Mouse (Mus musculus) forebrain, postnatal 0 days (tissue): Measurements from ENCODE around the gene Cyp4f14. TPM values are rescaled to one million over a fixed set of nuclear protein-coding genes. Genes with fewer than 3 reads are reported as not detected.

ENCODE experiments used
- ATAC-seq: fragments of 200-750 bp; cut with Nextera tagmentation; 2 replicates; pipeline ENCODE4 v1.8.0; 2017; ENCODE audit warnings: mild to moderate bottlenecking, moderate library complexity
- DNase-seq: peaks from one replicate; pipeline ENCODE4 v3.0.0-alpha.2; 2015
- H3K27ac ChIP-seq: fragments of 300-500 bp; sonication (generic); 2 replicates; pipeline ENCODE4 v1.5.1; 2014; ENCODE audit warnings: low read depth, mild to moderate bottlenecking, antibody characterized with exemption, low read length, moderate library complexity, mixed read lengths
- H3K27me3 ChIP-seq: fragments of 300-500 bp; sonication (generic); 2 replicates; pipeline ENCODE4 v1.6.1; 2014; ENCODE audit warnings: mild to moderate bottlenecking, low read length, mixed read lengths; ENCODE audit not compliant: insufficient read depth
- H3K36me3 ChIP-seq: fragments of 300-500 bp; sonication (generic); 2 replicates; pipeline ENCODE4 v1.6.1; 2014; ENCODE audit warnings: mild to moderate bottlenecking, moderate library complexity; ENCODE audit not compliant: insufficient read depth
- H3K4me1 ChIP-seq: fragments of 300-500 bp; sonication (generic); 2 replicates; pipeline ENCODE4 v1.6.1; 2014; ENCODE audit warnings: antibody characterized with exemption; ENCODE audit not compliant: insufficient read depth
- H3K4me2 ChIP-seq: fragments of 300-500 bp; sonication (generic); 2 replicates; pipeline ENCODE4 v1.6.1; 2014; ENCODE audit warnings: low read depth, mild to moderate bottlenecking, moderate library complexity
- H3K4me3 ChIP-seq: fragments of 300-500 bp; sonication (generic); 2 replicates; pipeline ENCODE4 v1.5.1; 2014; ENCODE audit warnings: low read depth, low read length, mixed read lengths
- H3K9ac ChIP-seq: fragments of 300-500 bp; sonication (generic); 2 replicates; pipeline ENCODE4 v1.6.1; 2014; ENCODE audit warnings: mild to moderate bottlenecking
- H3K9me3 ChIP-seq: fragments of 300-500 bp; sonication (generic); 2 replicates; pipeline ENCODE4 v1.6.1; 2016; ENCODE audit warnings: low read length
- CTCF ChIP-seq: sonication (generic); IDR thresholded peaks from 2 replicates; pipeline ENCODE4 v1.5.1; 2016; ENCODE audit warnings: antibody characterized with exemption, control low read depth, low read depth
- WGBS: fragments of 180-500 bp; shearing (Covaris S2); extraction: QIAGEN DNeasy Blood & Tissue Kit; methylation state at CpG from one replicate; pipeline ENCODE4 v1.1.7; 2014; 5-methylcytosine and 5-hydroxymethylcytosine counted together
- polyA plus RNA-seq: library from polyadenylated mRNA; unstranded; fragments of >200 nt; fragmentation: Nextera tagmentation; extraction: Ambion mirVana; gene quantifications from 2 replicates; pipeline ENCODE4 v1.2.1, GENCODE M21; 2015
- total RNA-seq: library from RNA; depleted of rRNA; stranded (reverse); fragments of >200 nt; gene quantifications from 2 replicates; pipeline ENCODE4 v1.2.3, GENCODE M21; 2014

The Cyp4f14 gene
- total and polyA plus RNA-seq, 2 experiments from 2014 or later: 0.48 to 0.62 TPM

- H3K27me3 ChIP-seq: no peaks in the 10 kb centered on the region
- ATAC-seq (no peak), DNase-seq (no peak)
- H3K27ac ChIP-seq: no peak overlapping the region
- TF ChIP-seq CTCF: no peak
- no peak overlapping the region for H3K4me3 ChIP-seq
- H3K36me3 ChIP-seq: no peaks in the 10 kb centered on the region
- H3K4me1 ChIP-seq: no peaks in the 10 kb centered on the region
- H3K4me2 ChIP-seq: no peak overlapping the region
- peaks cover 5% of the 10 kb centered on the region; the same call in 1 of the 2 replicates for H3K9me3 ChIP-seq
- H3K9ac ChIP-seq: no peak overlapping the region
- WGBS: 78% methylated on average over 2 of the region's 2 CpGs
These were observed 2.0 kb upstream of the Cyp4f14 start for GRCm38 (mm10) chr17:32919123-32919522.

- H3K9me3 ChIP-seq: peaks cover 5% of the 10 kb centered on the region; the same call in 1 of the 2 replicates
- no peak overlapping the region for H3K9ac ChIP-seq
- H3K27me3 ChIP-seq: no peaks in the 10 kb centered on the region; the same call in 1 of the 2 replicates
- no peak overlapping the region for H3K27ac ChIP-seq
- no peaks in the 10 kb centered on the region for H3K4me1 ChIP-seq
- no peak overlapping the region for H3K4me3 ChIP-seq
- H3K36me3 ChIP-seq: no peaks in the 10 kb centered on the region
- no peak for ATAC-seq
- no peak overlapping the region for H3K4me2 ChIP-seq
- no peak for DNase-seq
- no peak for TF ChIP-seq CTCF
- WGBS: 84% methylated on average over 1 of the region's 1 CpGs
These were observed 1.1 kb downstream of the Cyp4f14 start for GRCm38 (mm10) chr17:32916075-32916474.

GRCm38 (mm10) chr17:32906172-32906571 lies 11.0 kb downstream of the Cyp4f14 start:
- ATAC-seq: no peak

GRCm38 (mm10) chr17:32905239-32905638 lies 11.9 kb downstream of the Cyp4f14 start:
- WGBS: 10% methylated on average over 19 of the region's 19 CpGs
- peak; percentile 70 for TF ChIP-seq CTCF
- Histone ChIP-seq H3K27me3 (no peaks in the 10 kb centered on the region), H3K9me3 (no peaks in the 10 kb centered on the region), H3K4me3 (peak overlapping the region; percentile 16; the same call in 1 of the 2 replicates), H3K4me1 (no peaks in the 10 kb centered on the region), H3K36me3 (no peaks in the 10 kb centered on the region), H3K27ac (no peak overlapping the region), H3K4me2 (peak overlapping the region; percentile 40), H3K9ac (peak overlapping the region; percentile 10)
- DNase-seq (peak; percentile 44), ATAC-seq (no peak; the same call in 1 of the 2 replicates)

More at GRCm38 (mm10) chr17:32906172-32906571, 11.0 kb downstream of the Cyp4f14 start:
- H3K27me3 ChIP-seq: no peaks in the 10 kb centered on the region
- DNase-seq: no peak
- H3K4me3 ChIP-seq: no peak overlapping the region
- H3K4me1 ChIP-seq: no peaks in the 10 kb centered on the region
- 84% methylated on average over 10 of the region's 10 CpGs for WGBS
- no peak for TF ChIP-seq CTCF
- H3K4me2 ChIP-seq: no peak overlapping the region
- H3K36me3 ChIP-seq: no peaks in the 10 kb centered on the region
- no peak overlapping the region for H3K9ac ChIP-seq
- H3K9me3 ChIP-seq: no peaks in the 10 kb centered on the region
- no peak overlapping the region for H3K27ac ChIP-seq

- ATAC-seq (no peak), DNase-seq (no peak)
- 70% methylated on average over 2 of the region's 2 CpGs for WGBS
- Histone ChIP-seq H3K4me2 (no peak overlapping the region), H3K36me3 (no peaks in the 10 kb centered on the region), H3K27ac (no peak overlapping the region), H3K4me3 (no peak overlapping the region), H3K9ac (no peak overlapping the region), H3K27me3 (no peaks in the 10 kb centered on the region), H3K4me1 (no peaks in the 10 kb centered on the region), H3K9me3 (no peaks in the 10 kb centered on the region)
- peak; percentile 52 for TF ChIP-seq CTCF
These were observed 12.7 kb downstream of the Cyp4f14 start for GRCm38 (mm10) chr17:32904414-32904813.

- Histone ChIP-seq H3K4me3 (no peak overlapping the region), H3K4me1 (no peaks in the 10 kb centered on the region), H3K36me3 (no peaks in the 10 kb centered on the region), H3K9ac (no peak overlapping the region), H3K27me3 (no peaks in the 10 kb centered on the region), H3K9me3 (no peaks in the 10 kb centered on the region), H3K27ac (no peak overlapping the region), H3K4me2 (no peak overlapping the region)
- no peak for DNase-seq
- 96% methylated on average over 1 of the region's 1 CpGs for WGBS
- no peak for ATAC-seq
- no peak for TF ChIP-seq CTCF
These were observed 15.2 kb downstream of the Cyp4f14 start for GRCm38 (mm10) chr17:32901751-32902525.

- ATAC-seq (no peak), DNase-seq (no peak)
- no peak overlapping the region for H3K27ac ChIP-seq
- 0 out of 2 replicates have a peak, but pooled peaks cover 3% of the 10 kb centered on the region for H3K4me1 ChIP-seq
- H3K4me3 ChIP-seq: no peak overlapping the region
- H3K27me3 ChIP-seq: no peaks in the 10 kb centered on the region
- H3K9me3 ChIP-seq: no peaks in the 10 kb centered on the region
- TF ChIP-seq CTCF: no peak
- H3K4me2 ChIP-seq: no peak overlapping the region
- no peaks in the 10 kb centered on the region for H3K36me3 ChIP-seq
- H3K9ac ChIP-seq: no peak overlapping the region
- 92% methylated on average over 4 of the region's 4 CpGs for WGBS
These were observed 21.7 kb downstream of the Cyp4f14 start for GRCm38 (mm10) chr17:32895421-32895820.
